Mouse (Mus musculus) gastrocnemius, postnatal 10 days (tissue): Measurements from ENCODE around the gene Il1rn. TPM values are rescaled to one million over a fixed set of nuclear protein-coding genes. Genes with fewer than 3 reads are reported as not detected.

Experiments
- DNase-seq: peaks from one replicate; pipeline ENCODE4 v3.0.0; 2021; ENCODE audit warnings: mixed read lengths
- total RNA-seq, 2 experiments: library from RNA; stranded (reverse); gene quantifications; 2 replicates each; pipeline ENCODE4 v1.2.3; 2021

The Il1rn gene
- total RNA-seq, 2 experiments from 2014 or later: 0.43 TPM; not detected in 1

GRCm38 (mm10) chr2:24382456-24383230 lies 46.0 kb downstream of the Il1rn start:
- no peak for DNase-seq

GRCm38 (mm10) chr2:24383636-24384035 lies 47.0 kb downstream of the Il1rn start:
- no peak for DNase-seq

- DNase-seq: no peak
Observed at GRCm38 (mm10) chr2:24384393-24384792, 47.7 kb downstream of the Il1rn start.

GRCm38 (mm10) chr2:24385111-24385961 lies 48.7 kb downstream of the Il1rn start:
- no peak for DNase-seq

- DNase-seq: no peak
Observed at GRCm38 (mm10) chr2:24386158-24386963, 49.7 kb downstream of the Il1rn start.

- DNase-seq: no peak
Observed at GRCm38 (mm10) chr2:24386964-24387320, 50.3 kb downstream of the Il1rn start.

- DNase-seq: no peak
Observed at GRCm38 (mm10) chr2:24387361-24388283, 51.0 kb downstream of the Il1rn start.

GRCm38 (mm10) chr2:24393251-24393650 lies 56.6 kb downstream of the Il1rn start:
- DNase-seq: no peak

- no peak for DNase-seq
Observed at GRCm38 (mm10) chr2:24397115-24397514, 60.5 kb downstream of the Il1rn start.

- no peak for DNase-seq
Observed at GRCm38 (mm10) chr2:24400711-24401110, 64.1 kb downstream of the Il1rn start.

Other genes starting within 250 kb of the Il1rn start
- not detected for gene Tbpl2, start 240.3 kb upstream of the Il1rn start, total RNA-seq
- not detected for gene Il1f8, start 183.7 kb upstream of the Il1rn start, total RNA-seq
- gene Il1f9, start 150.4 kb upstream of the Il1rn start, total RNA-seq: not detected
- not detected for gene Il1f6, start 121.4 kb upstream of the Il1rn start, total RNA-seq
- not detected for gene Il1f5, start 59.9 kb upstream of the Il1rn start, total RNA-seq
- gene Il1f10, start 45.7 kb upstream of the Il1rn start, total RNA-seq: not detected
- gene Psd4, start 30.7 kb downstream of the Il1rn start, total RNA-seq: 1 to 10 TPM in 1 of 2 experiments, under 1 TPM in 1; 0.75 to 1.7 TPM
- gene Pax8, start 138.7 kb downstream of the Il1rn start, total RNA-seq: not detected